Mouse (Mus musculus): ENCODE results near the gene Sumf1.

Sumf1 gene

GRCm38 (mm10) chr6:108184847-108185684, at the start of gene Sumf1:
Gene Sumf1 (minus strand): TSS chr6:108185582.
- peak; percentile 78 to 87 for DNase-seq (ENCODE audit: low spot score in 2 of 2)

- DNase-seq (ENCODE audit: low spot score in 2 of 2): no peak
Observed at GRCm38 (mm10) chr6:108234536-108234935, 49.2 kb upstream of the Sumf1 start.

GRCm38 (mm10) chr6:108233070-108233469, 47.7 kb upstream of the Sumf1 start:
- no peak for DNase-seq (ENCODE audit: low spot score in 2 of 2)

- no peak for DNase-seq (ENCODE audit: low spot score in 2 of 2)
Observed at GRCm38 (mm10) chr6:108231892-108232710, 46.7 kb upstream of the Sumf1 start.

GRCm38 (mm10) chr6:108230608-108231007, 45.2 kb upstream of the Sumf1 start:
- no peak for DNase-seq (ENCODE audit: low spot score in 2 of 2)

GRCm38 (mm10) chr6:108228601-108229000, 43.2 kb upstream of the Sumf1 start:
- DNase-seq (ENCODE audit: low spot score in 2 of 2): no peak

- DNase-seq (ENCODE audit: low spot score in 2 of 2): no peak
Observed at GRCm38 (mm10) chr6:108228048-108228447, 42.7 kb upstream of the Sumf1 start.

- DNase-seq (ENCODE audit: low spot score in 2 of 2): no peak
Observed at GRCm38 (mm10) chr6:108227461-108227860, 42.1 kb upstream of the Sumf1 start.

GRCm38 (mm10) chr6:108226230-108226629, 40.8 kb upstream of the Sumf1 start:
- no peak for DNase-seq (ENCODE audit: low spot score in 2 of 2)

GRCm38 (mm10) chr6:108225027-108225426, 39.6 kb upstream of the Sumf1 start:
- no peak for DNase-seq (ENCODE audit: low spot score in 2 of 2)

- no peak for DNase-seq (ENCODE audit: low spot score in 2 of 2)
Observed at GRCm38 (mm10) chr6:108224361-108224760, 39.0 kb upstream of the Sumf1 start.

- DNase-seq (ENCODE audit: low spot score in 2 of 2): no peak
Observed at GRCm38 (mm10) chr6:108222875-108223274, 37.5 kb upstream of the Sumf1 start.

- no peak for DNase-seq (ENCODE audit: low spot score in 2 of 2)
Observed at GRCm38 (mm10) chr6:108222435-108222834, 37.1 kb upstream of the Sumf1 start.

- no peak for DNase-seq (ENCODE audit: low spot score in 2 of 2)
Observed at GRCm38 (mm10) chr6:108217987-108218386, 32.6 kb upstream of the Sumf1 start.

- DNase-seq (ENCODE audit: low spot score in 2 of 2): no peak
Observed at GRCm38 (mm10) chr6:108216832-108217231, 31.4 kb upstream of the Sumf1 start.

- no peak for DNase-seq (ENCODE audit: low spot score in 2 of 2)
Observed at GRCm38 (mm10) chr6:108216091-108216490, 30.7 kb upstream of the Sumf1 start.

- DNase-seq (ENCODE audit: low spot score in 2 of 2): no peak
Observed at GRCm38 (mm10) chr6:108214294-108214925, 29.0 kb upstream of the Sumf1 start.

GRCm38 (mm10) chr6:108213481-108214293, 28.3 kb upstream of the Sumf1 start:
- DNase-seq (ENCODE audit: low spot score in 2 of 2): no peak

- DNase-seq (ENCODE audit: low spot score in 2 of 2): peak; percentile 94 to 95
Observed at GRCm38 (mm10) chr6:108212881-108213295, 27.5 kb upstream of the Sumf1 start, which contains the start of gene Itpr1. Gene Itpr1 (plus strand): TSS chr6:108213096.

- DNase-seq (ENCODE audit: low spot score in 2 of 2): peak in 1 of 2 experiments; percentile 20
Observed at GRCm38 (mm10) chr6:108211896-108212880, 26.8 kb upstream of the Sumf1 start.
